Mouse (Mus musculus) lung, adult 2 months (tissue): ENCODE measurements at regions not wholly inside any gene's neighbourhood (a gene's known extent, or its start where the extent isn't known, plus 50 kb on each side); places are given as distances from the start of the nearest gene placed in this dataset.

ENCODE experiments used
- CTCF ChIP-seq: fragments of 200-500 bp; IDR thresholded peaks from 2 replicates; pipeline ENCODE4 v1.5.1; 2011; ENCODE audit warnings: mild to moderate bottlenecking, low read length, control low read depth; ENCODE audit not compliant: insufficient read depth
- POLR2A ChIP-seq: fragments of 200-500 bp; IDR thresholded peaks from 2 replicates; pipeline ENCODE4 v1.6.1; 2011; ENCODE audit warnings: low read depth, mild to moderate bottlenecking, control low read depth, low read length, borderline replicate concordance; ENCODE audit errors: extremely low read depth

DNA sequence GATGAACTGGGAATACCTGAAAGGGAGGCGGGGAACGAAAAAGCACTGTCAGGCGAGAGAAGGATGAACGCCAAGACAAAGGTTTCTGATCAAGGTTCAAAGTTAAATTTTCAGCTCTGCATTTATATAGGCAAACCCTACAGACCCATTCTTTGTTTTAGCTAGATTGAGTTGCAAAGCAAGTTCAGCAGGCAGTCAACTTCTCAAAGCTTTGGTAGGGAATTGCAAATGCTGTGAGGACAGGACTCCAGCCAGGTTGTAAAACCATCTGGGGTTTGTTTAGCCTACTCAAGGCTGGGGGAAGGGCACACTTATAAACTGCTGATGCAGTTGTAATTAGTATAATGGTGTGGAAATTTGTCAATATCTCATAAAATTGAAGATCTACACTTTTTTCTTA is 87.9 kb downstream of the Gm10358 start:
- TF ChIP-seq CTCF (no peak), POLR2A (no peak)
